Mouse (Mus musculus): ENCODE measurements around the gene Rab10.

DNA sequence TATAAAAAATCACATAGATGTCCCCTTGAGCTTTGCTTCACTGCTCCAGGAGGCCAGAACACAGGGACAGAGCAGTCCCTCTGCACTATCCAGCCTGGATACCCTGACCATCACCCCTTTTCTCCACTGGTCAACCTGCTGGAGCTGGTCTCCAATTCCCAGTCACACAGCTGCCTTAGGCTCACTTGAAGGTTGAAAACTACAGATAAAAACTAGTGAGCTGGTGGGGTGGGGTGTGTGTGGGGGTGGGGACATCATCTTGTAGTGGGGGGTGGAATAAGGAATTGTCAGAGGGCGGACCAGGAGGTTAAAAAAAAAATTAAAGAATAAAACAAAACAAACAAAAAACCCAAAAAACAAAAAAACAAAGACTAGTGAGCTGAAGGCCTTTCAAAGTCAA lies 21.3 kb downstream of the Rab10 start:
- TF ChIP-seq POLR2A (IDR thresholded peaks at IDR 0.05; ENCODE audit: extremely low read depth, insufficient read depth, low read length) (no peak), CTCF (IDR thresholded peaks at IDR 0.05; ENCODE audit: extremely low read depth, insufficient read depth, low read length) (no peak)

Measured in cortical plate, adult 2 months (tissue).